Mouse (Mus musculus) Patski (cell line): Measurements from ENCODE around the gene Rapgef4. TPM values are rescaled to one million over a fixed set of nuclear protein-coding genes. Genes with fewer than 3 reads are reported as not detected.

Source experiments
- ATAC-seq: fragments of 100-300 bp; one replicate; pipeline ENCODE4 v1.8.0; 2021
- CTCF ChIA-PET: fragments of 350-600 bp; sonication (Branson Sonifier 250); formaldehyde crosslinking; loops from one replicate; lab custom pipeline; 2022; ENCODE audit warnings: inconsistent platforms; lab: Charles Lee
- POLR2A ChIA-PET: fragments of 350-600 bp; sonication (Branson Sonifier 250); formaldehyde crosslinking; loops from one replicate; lab custom pipeline; 2022; ENCODE audit warnings: antibody characterized with exemption, inconsistent platforms; lab: Charles Lee
- DNase-seq: peaks from one replicate; pipeline ENCODE4 v3.0.0-alpha.2; 2011; ENCODE audit warnings: low read depth, low spot score
- H3K27me3 ChIP-seq: fragments of 371-371 bp; one replicate; pipeline ENCODE4 v1.5.1; 2021
- CTCF ChIP-seq: fragments of 100-300 bp; IDR thresholded peaks from one replicate; pipeline ENCODE4 v1.5.1; 2021
- in situ Hi-C: fragments of 300-500 bp; cut with MboI; formaldehyde crosslinking; loops from 3 replicates; pipeline ENCODE4 v1.11.1; 2018; ENCODE audit warnings: low pct_unique_long_range_greater_than_20kb, mixed read lengths
- polyA plus RNA-seq: library from polyadenylated mRNA; unstranded; gene quantifications from one replicate; pipeline ENCODE4 v1.2.3, GENCODE M21; 2021

The Rapgef4 gene
- polyA plus RNA-seq: 0.23 TPM

GRCm38 (mm10) chr2:71980771-71981342 is at the start of gene Rapgef4:
Rapgef4 (plus strand) TSS chr2:71981240.
- ATAC-seq (no peak), DNase-seq (no peak)
- in situ Hi-C loops: no loop called here
- POLR2A ChIA-PET: interaction anchor here (0.7 kb wide), 1 partner anchor 51 kb away, joined by 3 read pairs; no protein-coding TSS in a partner anchor
- CTCF ChIA-PET: interaction anchor here (1.2 kb wide), 1 partner anchor 13 kb away, joined by 3 read pairs; no protein-coding TSS in a partner anchor
- peaks cover 11% of the 10 kb centered on the region for H3K27me3 ChIP-seq
- no peak for TF ChIP-seq CTCF

GRCm38 (mm10) chr2:71934046-71934445 is 47.0 kb upstream of the Rapgef4 start:
- CTCF ChIA-PET: no interaction called here

GRCm38 (mm10) chr2:71936711-71937110 is 44.3 kb upstream of the Rapgef4 start:
- DNase-seq (no peak), ATAC-seq (no peak)
- CTCF ChIA-PET: interaction anchor here (0.8 kb wide), 1 partner anchor 20 kb away, joined by 3 read pairs; no protein-coding TSS in a partner anchor
- POLR2A ChIA-PET: no interaction called here
- no peaks in the 10 kb centered on the region for H3K27me3 ChIP-seq
- in situ Hi-C loops: no loop called here
- TF ChIP-seq CTCF: no peak

More at GRCm38 (mm10) chr2:71934046-71934445, 47.0 kb upstream of the Rapgef4 start:
- no peak for DNase-seq
- POLR2A ChIA-PET: no interaction called here
- H3K27me3 ChIP-seq: peaks cover 7% of the 10 kb centered on the region
- in situ Hi-C loops: no loop called here
- no peak for TF ChIP-seq CTCF
- ATAC-seq: no peak

- in situ Hi-C loops: no loop called here
- DNase-seq (no peak), ATAC-seq (no peak)
- CTCF ChIA-PET: no interaction called here
- no peaks in the 10 kb centered on the region for H3K27me3 ChIP-seq
- POLR2A ChIA-PET: no interaction called here
- TF ChIP-seq CTCF: no peak
These were observed 43.3 kb upstream of the Rapgef4 start for GRCm38 (mm10) chr2:71937649-71938308.

- no peak for TF ChIP-seq CTCF
- H3K27me3 ChIP-seq: no peaks in the 10 kb centered on the region
- ATAC-seq (no peak), DNase-seq (no peak)
- ChIA-PET POLR2A (no interaction called here), CTCF (no interaction called here)
- in situ Hi-C loops: no loop called here
These were observed 42.2 kb upstream of the Rapgef4 start for GRCm38 (mm10) chr2:71938716-71939393.

- in situ Hi-C loops: no loop called here
- no peak for TF ChIP-seq CTCF
- DNase-seq (no peak), ATAC-seq (no peak)
- ChIA-PET POLR2A (no interaction called here), CTCF (interaction anchor here (0.9 kb wide), 1 partner anchor 16 kb away, joined by 4 read pairs; no protein-coding TSS in a partner anchor)
- no peaks in the 10 kb centered on the region for H3K27me3 ChIP-seq
These were observed 39.9 kb upstream of the Rapgef4 start for GRCm38 (mm10) chr2:71941005-71941720.

GRCm38 (mm10) chr2:71941721-71942087 is 39.3 kb upstream of the Rapgef4 start:
- no peak for TF ChIP-seq CTCF
- CTCF ChIA-PET: no interaction called here
- POLR2A ChIA-PET: no interaction called here
- DNase-seq (no peak), ATAC-seq (no peak)
- no peaks in the 10 kb centered on the region for H3K27me3 ChIP-seq
- in situ Hi-C loops: no loop called here

GRCm38 (mm10) chr2:71951212-71951611 is 29.8 kb upstream of the Rapgef4 start:
- ChIA-PET POLR2A (no interaction called here), CTCF (no interaction called here)
- no peak for TF ChIP-seq CTCF
- ATAC-seq: no peak
- DNase-seq: no peak
- in situ Hi-C loops: loop anchor here (5.0 kb wide), 1 partner anchor 99 kb away; no protein-coding TSS in a partner anchor
- peaks cover 5% of the 10 kb centered on the region for H3K27me3 ChIP-seq

GRCm38 (mm10) chr2:71955637-71956036 is 25.4 kb upstream of the Rapgef4 start:
- in situ Hi-C loops: loop anchor here (5.0 kb wide), 1 partner anchor 53 kb away; no protein-coding TSS in a partner anchor
- no peak for ATAC-seq
- TF ChIP-seq CTCF: peak; percentile 92
- ChIA-PET CTCF (interaction anchor here (0.6 to 4.2 kb wide), 18 partner anchors 9 to 118 kb away, joined by 3 to 22 read pairs (median 4); no protein-coding TSS in a partner anchor), POLR2A (no interaction called here)
- DNase-seq: no peak
- peaks cover 5% of the 10 kb centered on the region for H3K27me3 ChIP-seq

- TF ChIP-seq CTCF: no peak
- in situ Hi-C loops: loop anchor here (5.0 kb wide), 1 partner anchor 54 kb away; no protein-coding TSS in a partner anchor
- no peak for ATAC-seq
- DNase-seq: no peak
- ChIA-PET CTCF (interaction anchor here (0.7 to 4.2 kb wide), 12 partner anchors 8 to 104 kb away, joined by 3 to 22 read pairs (median 4); no protein-coding TSS in a partner anchor), POLR2A (interaction anchor here (1.6 kb wide), 1 partner anchor 66 kb away, joined by 6 read pairs; no protein-coding TSS in a partner anchor)
- peaks cover 5% of the 10 kb centered on the region for H3K27me3 ChIP-seq
These were observed 24.6 kb upstream of the Rapgef4 start for GRCm38 (mm10) chr2:71956463-71956862.
